Mouse (Mus musculus): ENCODE data around the gene Fam187b. TPM values are rescaled to one million over a fixed set of nuclear protein-coding genes. Genes with fewer than 3 reads are reported as not detected.
"Not testable (repeated sequence)": the region's sequence is repeated elsewhere in the genome, so short reads cannot be mapped to it uniquely, and the experiment has no call there.

Gene Fam187b
- polyA plus RNA-seq (2012; rRNA removed), result 4.9 and 7.7 TPM in 2 replicates

DNA sequence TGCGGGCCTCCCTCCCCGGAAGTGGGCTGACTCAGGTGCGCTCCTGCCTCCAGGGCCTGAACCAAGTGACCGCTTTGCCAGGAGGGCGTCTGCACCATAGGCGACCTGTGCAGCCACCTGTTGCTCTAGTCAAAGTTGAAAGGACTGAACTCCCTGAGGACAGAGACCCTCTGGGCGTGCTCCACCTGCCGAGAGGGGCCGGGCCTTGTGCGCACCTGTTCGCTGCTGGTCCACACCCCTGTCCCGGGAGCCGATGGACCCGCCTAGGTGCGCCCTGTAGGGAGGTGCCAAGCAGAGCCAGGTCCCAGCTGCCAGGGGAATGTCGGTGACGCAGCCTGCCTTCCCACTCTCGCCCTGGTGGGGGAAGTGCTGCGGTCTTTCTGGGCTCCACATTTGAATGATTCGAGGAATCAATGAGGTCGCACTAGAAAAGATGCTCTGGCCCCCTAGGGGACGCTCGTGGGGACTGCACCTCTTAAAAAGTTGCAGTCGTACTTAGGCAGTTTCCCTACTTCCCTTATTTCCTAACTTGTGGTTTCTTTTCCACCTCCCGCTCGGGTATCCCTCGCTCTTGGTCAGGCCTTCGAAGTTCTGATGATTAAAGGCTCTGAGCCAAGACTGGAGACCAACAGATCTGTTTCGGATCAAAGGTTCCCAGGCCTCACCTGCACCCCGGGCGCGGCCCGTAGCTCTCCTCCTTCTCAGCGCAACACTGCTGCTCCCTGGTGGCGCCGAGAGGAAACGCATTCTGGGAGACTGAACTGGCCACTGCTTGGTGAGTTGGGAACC, at the start of gene Fam187b:
Fam187b (plus strand) TSS at position 290 of the 789 bp plus-strand sequence.
- peak; percentile 83 for DNase-seq (ENCODE audit: low spot score)

DNA sequence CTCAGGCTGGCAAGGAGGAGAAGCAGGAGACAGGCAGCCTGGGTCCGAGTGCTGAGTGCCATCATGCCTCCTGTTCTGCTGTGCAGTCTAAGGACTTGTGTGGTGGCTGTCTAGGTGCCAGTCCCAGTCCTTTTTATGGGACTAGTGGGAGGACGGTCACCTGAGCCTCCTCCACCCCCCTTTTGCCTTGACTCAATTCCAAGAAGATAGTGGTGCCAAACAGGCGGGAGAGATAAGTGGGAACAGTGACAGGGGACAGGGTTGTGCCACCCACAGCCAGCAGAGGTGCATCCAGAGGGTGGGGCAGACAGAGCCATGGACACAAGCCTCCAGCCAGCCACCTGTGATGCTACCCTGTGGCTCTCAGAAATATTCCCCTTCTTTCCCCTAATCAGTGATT, 49.5 kb upstream of the Fam187b start:
- no peak for DNase-seq (ENCODE audit: low spot score)

DNA sequence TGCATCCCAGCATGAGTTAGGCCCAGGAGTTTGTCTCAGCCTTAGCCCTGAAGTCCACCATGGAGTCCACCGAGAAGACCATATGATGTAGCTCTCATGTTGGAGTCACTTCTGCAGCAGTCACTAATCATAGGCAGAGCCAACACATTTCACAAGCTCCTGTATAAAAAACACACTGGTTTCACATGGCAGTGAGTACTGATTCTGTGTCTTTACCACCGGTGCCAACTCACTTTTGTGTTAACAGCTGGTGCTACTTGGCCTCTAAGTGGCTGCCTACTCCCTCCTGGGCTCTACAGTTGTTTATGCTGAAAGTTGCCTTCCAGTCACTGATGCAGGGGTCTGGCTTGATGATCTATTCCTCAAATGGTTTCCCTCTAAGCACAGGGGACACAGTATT, 49.0 kb upstream of the Fam187b start, which contains the start of gene Hamp2:
Hamp2 (minus strand) TSS at position 101 of the 400 bp plus-strand sequence.
- not testable (repeated sequence) for DNase-seq (ENCODE audit: low spot score)

DNA sequence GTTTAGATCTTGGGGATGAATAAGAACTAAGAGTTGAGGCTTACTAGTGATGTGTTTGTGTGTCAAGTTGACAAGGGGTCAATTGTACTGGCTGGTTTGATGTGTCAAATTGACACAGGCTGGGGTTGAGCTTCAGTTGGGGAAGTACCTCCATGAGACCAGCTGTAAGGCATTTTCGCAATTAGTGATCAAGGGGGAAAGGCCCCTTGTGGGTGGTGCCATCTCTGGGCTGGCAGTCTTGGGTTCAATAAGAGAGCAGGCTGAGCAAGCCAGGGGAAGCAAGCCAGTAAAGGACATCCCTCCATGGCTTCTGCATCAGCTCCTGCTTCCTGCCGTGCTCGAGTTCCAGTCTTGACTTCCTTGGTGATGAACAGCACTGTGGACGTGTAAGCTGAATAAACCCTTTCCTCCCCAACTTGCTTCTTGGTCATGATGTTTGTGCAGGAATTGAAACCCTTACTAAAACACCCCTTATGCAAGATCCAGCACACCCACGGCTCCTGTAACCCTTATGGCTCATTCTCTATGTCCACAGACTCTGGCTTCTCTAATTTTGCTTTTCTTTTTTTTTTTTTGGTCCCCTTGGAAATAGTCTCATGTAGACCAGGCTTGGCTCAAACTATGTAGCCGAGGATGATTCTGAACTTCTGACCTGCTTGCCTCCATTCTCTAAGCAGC, 38.0 kb upstream of the Fam187b start:
- not testable (repeated sequence) for DNase-seq (ENCODE audit: low spot score)

DNA sequence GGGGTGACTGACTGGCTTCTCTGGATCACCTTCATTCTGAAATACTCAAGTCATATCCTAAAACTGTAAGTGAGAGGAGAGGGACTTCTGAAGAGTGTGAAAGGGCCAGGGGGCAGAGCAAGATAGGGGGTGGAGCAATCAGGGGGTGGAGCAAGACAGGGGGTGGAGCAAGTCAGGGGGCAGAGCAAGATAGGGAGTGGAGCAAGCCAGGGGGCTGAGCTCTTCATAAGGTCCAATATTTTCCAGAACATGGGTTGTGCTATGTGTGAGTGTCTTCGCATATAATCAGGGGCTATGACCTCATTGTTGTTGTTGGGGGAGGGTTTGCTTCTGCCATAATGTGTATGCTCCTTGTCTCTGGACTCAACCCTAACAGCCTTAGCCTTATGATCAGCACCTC, 33.5 kb upstream of the Fam187b start:
- DNase-seq (ENCODE audit: low spot score), result not testable (repeated sequence)

DNA sequence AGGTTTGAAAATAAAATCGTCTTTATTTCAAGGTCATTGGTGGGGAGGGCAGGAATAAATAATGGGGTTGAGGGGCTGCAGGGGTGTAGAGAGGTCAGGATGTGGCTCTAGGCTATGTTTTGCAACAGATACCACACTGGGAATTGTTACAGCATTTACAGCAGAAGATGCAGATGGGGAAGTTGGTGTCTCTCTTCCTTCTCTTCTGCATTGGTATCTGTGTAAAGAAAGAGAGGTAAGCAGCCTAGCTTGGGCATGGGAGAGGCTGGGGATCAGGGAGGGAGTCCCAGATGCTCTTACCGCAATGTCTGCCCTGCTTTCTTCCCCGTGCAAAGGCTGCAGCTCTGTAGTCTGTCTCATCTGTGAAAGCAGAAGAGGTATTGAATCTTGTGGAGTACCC, 31.2 kb upstream of the Fam187b start:
- not testable (repeated sequence) for DNase-seq (ENCODE audit: low spot score)

DNA sequence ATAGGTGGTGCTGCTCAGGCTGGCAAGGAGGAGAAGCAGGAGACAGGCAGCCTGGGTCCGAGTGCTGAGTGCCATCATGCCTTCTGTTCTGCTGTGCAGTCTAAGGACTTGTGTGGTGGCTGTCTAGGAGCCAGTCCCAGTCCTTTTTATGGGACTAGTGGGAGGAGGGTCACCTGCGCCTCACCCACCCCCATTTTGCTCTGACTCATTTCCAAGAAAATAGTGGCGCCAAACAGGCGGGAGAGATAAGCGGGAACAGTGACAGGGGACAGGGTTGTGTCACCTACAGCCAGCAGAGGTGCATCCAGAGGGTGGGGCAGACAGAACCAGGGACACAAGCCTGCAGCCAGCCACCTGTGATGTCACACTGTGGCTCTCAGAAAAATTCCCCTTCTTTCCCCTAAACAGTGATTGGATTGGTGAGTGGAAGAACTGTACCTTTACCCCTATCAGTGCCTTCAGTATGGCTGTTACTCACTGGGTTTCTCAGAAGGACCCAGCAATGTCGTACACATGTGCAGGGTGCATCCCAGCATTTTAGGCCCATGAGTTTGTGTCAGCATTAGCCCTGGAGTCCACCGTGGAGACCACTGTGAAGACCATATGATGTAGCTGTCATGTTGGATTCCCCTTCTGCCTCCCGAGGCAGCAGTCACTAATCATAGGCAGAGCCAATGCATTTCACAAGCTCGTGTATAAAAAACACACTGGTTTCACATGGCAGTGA, 29.5 kb upstream of the Fam187b start, which contains the start of gene Hamp:
Hamp (minus strand) TSS at position 124 of the 727 bp plus-strand sequence.
- no peak for DNase-seq (ENCODE audit: low spot score)

DNA sequence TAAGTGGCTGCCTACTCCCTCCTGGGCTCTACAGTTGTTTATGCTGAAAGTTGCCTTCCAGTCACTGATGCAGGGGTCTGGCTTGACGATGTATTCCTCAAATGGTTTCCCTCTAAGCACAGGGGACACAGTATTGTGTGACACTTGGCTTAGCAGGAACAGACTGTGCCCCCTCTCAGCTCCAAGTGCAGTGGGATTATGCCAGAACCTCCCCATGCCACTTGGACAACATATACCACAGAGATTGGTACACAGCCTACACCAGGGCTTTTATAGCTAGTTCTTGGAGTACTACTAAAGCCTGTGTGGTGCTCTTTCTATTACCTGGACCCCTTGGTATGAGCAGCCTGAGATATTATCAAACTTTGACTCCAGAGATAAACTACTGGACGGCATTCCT, 28.9 kb upstream of the Fam187b start:
- DNase-seq (ENCODE audit: low spot score), result not testable (repeated sequence)

DNA sequence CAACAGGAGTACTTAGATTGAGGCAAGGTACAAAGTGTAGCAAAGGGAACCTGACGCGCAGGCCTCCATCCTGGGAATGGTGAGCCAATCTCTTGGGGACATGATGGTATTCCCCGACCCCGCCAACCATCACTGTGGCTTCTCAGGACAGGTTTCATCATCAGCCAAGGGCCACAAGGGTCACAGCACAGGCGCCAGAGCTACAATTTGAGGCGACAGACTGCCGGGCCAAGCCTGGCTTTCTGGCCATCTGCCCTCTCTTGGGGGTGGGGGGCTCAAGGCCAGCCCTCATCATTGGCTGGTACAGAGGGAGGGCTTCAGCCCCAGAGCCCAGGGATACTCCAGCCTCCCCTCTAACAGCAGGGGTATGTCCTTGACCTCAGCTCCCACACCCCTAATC, 28.1 kb upstream of the Fam187b start:
- DNase-seq (ENCODE audit: low spot score), result not testable (repeated sequence)

DNA sequence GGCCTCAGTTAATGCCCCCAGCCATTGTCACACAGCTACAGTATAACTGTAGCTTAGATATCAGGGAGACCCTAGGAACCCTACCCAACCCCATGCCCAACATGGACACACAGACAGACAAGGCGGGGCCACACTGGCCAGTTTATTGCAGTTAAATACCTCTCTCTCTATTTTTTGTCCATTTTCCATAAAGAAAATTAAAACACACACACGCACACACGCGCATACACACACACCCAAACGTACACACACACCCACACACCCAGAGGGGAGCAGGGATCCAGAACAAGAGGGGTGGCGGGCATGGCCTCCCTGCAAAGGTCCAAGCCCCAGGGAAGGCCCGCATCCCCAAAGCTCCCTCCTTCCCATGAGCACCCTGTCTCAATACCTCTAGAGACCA, 27.7 kb upstream of the Fam187b start:
- no peak for DNase-seq (ENCODE audit: low spot score)

DNA sequence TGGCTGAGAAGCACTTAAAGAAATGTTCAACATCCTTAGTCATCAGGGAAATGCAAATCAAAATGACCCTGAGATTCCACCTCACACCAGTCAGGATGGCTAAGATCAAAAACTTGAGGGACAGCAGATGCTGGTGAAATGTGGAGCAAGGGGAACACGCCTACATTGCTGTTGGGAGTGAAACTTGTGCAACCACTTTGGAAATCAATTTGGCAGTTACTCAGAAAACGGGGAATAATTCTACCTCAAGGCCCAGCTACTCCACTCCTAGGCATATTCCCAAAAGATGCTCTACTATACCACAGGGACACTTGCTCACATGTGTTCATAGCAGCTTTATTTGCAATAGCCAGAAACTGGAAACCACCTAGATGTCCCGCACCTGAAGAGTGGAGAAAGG, 23.7 kb upstream of the Fam187b start:
- not testable (repeated sequence) for DNase-seq (ENCODE audit: low spot score)

DNA sequence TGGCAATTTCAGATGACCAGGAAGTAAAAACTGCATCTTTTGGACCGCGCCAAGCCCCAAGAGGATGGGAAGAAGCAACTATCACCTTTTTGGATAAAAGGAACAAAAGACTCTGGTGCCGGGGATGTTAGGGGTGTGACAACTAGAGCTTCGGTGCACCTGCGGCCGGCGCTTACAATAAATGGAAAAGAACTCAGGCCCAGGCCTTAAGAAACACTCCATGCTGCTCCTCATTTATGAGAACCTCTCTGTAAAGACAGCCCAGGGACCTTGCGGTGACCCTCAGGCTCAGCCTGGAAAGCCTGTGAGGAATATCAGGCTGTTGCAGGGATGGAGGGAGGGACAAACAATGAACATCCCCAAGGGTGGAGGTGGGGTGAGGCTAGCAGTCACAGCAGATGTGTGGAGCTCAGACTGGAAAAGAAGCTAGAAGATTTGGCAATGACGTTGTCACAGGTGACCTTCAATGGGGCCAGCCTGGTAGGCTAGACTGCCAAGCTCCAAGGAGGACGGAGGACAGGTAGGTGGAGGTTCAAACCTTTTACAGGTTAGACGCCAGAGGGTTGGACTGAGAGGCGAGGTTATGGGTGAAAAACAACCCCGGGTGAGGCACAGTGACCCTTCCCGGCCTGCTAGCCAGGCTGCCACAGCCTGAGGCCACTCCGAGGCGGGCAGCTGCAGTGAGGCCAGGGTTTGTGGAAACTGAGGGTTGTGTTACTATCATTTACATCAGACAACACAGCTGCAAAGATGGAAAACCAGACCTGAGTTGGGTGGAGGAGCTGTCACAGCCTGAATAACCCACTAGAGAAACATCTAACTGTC, 20.9 kb upstream of the Fam187b start:
- no peak for DNase-seq (ENCODE audit: low spot score)

DNA sequence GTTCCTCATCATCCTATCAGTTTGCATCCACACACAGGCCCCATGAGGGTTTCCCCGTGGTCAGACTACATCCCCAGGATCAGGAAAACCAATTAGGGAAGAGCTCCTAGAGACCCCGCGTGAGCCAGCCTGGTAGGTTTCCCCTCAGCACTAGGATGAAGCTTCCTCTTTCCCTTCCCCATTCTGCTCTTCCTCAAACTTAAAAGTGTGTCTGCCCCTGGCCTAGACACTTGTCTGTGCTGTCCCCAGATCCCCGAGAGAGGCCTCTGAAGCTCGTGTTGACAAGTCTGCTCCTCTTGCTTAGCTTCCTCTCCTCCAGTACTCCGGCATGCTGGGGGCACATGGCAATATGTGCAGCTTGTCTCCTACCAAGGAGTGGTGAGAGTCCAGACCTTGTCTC, 20.1 kb upstream of the Fam187b start:
- no peak for DNase-seq (ENCODE audit: low spot score)

DNA sequence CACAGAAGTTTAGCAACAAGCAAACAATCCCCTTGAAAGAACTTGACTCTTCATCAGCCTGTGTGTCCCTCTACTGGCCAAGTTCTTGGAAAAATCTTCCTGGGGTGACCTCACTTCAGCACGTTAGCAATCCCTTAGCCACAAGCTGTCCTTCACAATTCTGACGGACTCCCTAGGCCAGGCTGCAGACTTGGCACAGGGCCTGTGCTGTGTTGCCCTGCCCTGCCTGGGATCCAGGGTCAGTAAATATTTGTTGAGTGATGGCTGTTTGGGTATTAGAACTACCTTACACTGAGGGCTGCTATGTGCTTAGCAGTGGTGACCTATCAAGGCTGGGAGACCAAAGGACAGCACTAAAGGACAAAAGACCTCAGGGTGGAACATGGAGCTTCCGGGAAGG, 19.6 kb upstream of the Fam187b start:
- no peak for DNase-seq (ENCODE audit: low spot score)

DNA sequence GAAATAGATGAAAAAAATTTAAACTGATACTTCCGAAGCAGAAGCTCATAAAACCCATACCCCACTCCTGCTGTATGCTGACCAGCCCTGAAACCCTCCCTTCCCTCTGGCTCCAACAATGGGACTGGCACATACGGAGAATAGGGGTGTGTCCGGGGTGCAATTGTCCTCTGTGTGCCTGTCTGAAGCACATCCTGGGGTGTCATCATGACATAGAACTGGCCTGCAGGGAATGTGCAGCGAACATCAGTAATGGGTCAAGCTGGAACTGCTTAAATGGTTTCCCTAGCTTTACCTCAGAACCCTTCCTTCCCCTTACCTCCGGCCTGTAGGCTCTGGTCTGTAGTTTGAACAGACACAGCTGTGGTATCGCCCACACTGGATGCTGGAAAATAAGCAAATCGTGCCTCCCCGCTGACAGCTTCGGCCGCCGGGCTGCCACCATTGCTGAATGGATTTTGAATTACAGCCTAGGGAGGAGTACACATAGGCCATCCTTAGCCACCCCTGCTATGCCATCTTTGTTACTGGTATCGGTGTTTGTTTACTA, 18.5 kb upstream of the Fam187b start:
- DNase-seq (ENCODE audit: low spot score), result no peak

DNA sequence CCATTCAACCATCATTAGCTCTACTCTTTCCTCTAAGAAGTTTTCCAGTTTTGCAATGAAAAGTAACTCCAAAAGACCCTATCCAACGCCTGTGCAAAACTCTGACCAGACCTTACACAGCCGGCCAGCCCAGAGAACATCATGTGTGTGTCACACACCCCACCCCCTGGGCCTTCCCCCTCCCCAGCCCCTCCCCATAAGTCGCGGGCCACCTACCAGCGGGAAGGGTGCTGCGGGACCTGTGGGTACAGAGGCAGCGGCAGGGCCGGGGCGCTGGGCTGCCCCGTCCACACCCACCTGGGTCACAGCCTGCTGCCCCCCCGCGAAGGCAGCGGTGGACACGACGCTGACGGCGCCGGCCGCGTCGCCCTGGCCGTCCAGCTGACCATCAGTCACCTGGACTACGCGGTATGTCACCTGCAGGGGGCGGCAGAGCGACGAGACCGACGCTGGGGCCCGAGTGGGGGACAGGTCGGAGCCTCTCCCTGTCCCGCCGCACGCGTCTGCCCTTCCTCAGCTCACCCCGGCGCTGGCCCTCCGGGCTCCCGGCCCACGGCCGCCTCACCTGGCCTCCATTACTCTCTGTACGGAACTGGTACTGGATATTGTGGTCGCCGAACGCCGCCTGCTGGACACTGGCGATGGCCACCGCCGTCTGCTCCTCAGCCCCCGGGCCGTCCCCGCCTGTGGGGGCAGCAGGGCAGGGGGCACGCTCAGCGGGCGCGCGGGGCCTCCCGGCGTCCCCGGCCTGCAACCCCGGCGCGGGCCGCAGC, 17.8 kb upstream of the Fam187b start:
- DNase-seq (ENCODE audit: low spot score), result peak; percentile 92

DNA sequence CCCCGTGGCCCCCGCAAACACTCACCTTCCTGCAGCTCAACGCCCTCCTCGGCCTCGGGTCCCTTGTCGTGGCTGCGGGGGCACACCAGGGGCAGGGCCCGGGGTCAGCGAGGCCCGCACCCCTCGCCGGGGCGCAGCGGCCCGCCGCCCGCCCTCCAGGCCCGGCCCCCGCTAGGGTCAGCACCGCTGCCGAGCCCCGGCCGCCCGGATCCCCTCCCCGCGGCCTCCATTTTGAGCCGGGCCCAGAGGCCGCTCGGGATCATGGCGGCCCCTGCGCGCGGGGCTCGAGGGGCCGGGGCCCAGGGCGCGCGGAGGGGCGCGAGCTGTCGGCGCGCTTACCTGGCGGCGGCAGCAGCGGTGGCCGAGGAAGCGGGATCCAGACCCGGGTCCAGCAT, 17.2 kb upstream of the Fam187b start:
- no peak for DNase-seq (ENCODE audit: low spot score)

DNA sequence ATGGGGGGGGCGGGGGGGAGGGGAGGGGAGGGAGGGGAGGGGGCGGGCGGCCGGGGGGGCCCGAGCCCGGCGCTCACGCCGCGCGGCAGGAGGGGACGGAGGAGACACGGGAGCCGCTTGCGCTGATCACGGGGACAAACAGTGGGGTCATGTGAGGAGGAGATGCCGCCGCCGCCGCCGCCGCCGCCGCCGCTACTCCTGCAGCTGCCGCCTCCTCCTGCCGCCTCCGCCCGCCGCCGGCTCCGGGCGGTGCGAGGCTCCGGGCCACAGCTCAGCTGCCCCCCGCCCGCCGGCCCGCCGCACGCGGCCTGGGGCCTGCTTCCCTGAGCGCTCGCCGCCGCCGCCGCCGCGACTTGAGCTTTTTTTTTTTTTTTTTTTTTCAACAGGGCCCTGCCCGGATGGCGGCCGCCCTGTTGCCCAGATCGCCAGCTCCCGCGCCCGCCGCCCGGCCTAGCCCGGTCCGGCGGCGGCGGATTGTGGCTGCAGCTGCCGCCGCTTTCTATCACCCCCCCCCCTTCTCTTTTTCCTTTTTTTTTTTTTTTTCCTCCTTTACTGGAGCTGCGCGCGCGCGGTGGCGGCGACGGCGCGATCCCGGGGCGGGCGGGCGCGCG, 16.7 kb upstream of the Fam187b start, which contains the start of gene Usf2:
Usf2 (minus strand) TSS at position 48 of the 611 bp plus-strand sequence.
- peak; percentile 66 for DNase-seq (ENCODE audit: low spot score)

DNA sequence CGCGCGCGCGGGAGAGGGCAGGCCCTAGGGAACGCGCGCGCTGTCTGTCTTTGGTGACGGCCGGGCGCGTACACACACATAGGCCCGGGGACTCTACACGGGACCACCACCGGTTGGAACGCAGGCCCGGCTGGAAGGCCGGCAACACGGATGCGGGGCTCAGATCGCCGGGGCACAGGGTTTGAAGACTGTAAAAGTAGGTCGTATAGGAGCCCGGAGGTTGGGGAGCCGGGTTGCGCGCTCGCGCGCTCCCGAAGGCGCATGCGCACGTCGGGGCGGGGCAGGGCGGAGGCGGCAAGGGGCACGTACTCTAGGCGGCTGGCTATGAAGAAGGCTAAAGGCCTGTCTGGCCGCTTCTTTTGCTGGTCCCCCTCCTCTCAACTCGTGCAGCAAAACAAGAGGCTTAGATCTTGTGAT, 16.2 kb upstream of the Fam187b start:
- peak; percentile 96 for DNase-seq (ENCODE audit: low spot score)
